Mouse (Mus musculus) layer of hippocampus, postnatal 14 days (tissue): Measurements from ENCODE around the gene Sigmar1. TPM values are rescaled to one million over a fixed set of nuclear protein-coding genes. Genes with fewer than 3 reads are reported as not detected.

Source experiments
- DNase-seq, 2 experiments: peaks; one replicate each; pipeline ENCODE4 v3.0.0; 2021 to 2022; ENCODE audit warnings: low spot score in 2 of 2, mixed read lengths in 1 of 2
- total RNA-seq, 2 experiments: library from RNA; stranded (reverse); gene quantifications; 2 replicates each; pipeline ENCODE4 v1.2.3; 2021

The Sigmar1 gene
- total RNA-seq, 2 experiments from 2014 or later = 40.2 to 44.2 TPM

- no peak for DNase-seq
Observed at GRCm38 (mm10) chr4:41758021-41758420, 2.1 kb upstream of the Sigmar1 start.

GRCm38 (mm10) chr4:41757321-41757720 lies 1.4 kb upstream of the Sigmar1 start:
- no peak for DNase-seq

GRCm38 (mm10) chr4:41756440-41756839 lies 483 bp upstream of the Sigmar1 start:
- DNase-seq = no peak

- no peak for DNase-seq
Observed at GRCm38 (mm10) chr4:41754797-41755337, 1.1 kb downstream of the Sigmar1 start, which contains the start of gene Galt. Gene Galt, plus strand, starts transcription at chr4:41755228.

GRCm38 (mm10) chr4:41745021-41745420 lies 10.9 kb downstream of the Sigmar1 start:
- DNase-seq = no peak

- DNase-seq = no peak
Observed at GRCm38 (mm10) chr4:41744131-41744530, 11.8 kb downstream of the Sigmar1 start.

GRCm38 (mm10) chr4:41741158-41741560 lies 14.8 kb downstream of the Sigmar1 start:
- peak; percentile 91 to 95 for DNase-seq

GRCm38 (mm10) chr4:41740380-41741157 lies 15.4 kb downstream of the Sigmar1 start:
- peak in 1 of 2 experiments; percentile 65 for DNase-seq

GRCm38 (mm10) chr4:41739260-41739659 lies 16.7 kb downstream of the Sigmar1 start:
- DNase-seq = no peak

- DNase-seq = no peak
Observed at GRCm38 (mm10) chr4:41738256-41738603, 17.7 kb downstream of the Sigmar1 start.

- peak; percentile 66 to 88 for DNase-seq
Observed at GRCm38 (mm10) chr4:41737602-41738255, 18.2 kb downstream of the Sigmar1 start.

GRCm38 (mm10) chr4:41731052-41731765 lies 24.7 kb downstream of the Sigmar1 start, which contains the start of gene Arid3c:
Gene Arid3c, minus strand, starts transcription at chr4:41731142.
- DNase-seq = no peak

GRCm38 (mm10) chr4:41726826-41727621 lies 28.9 kb downstream of the Sigmar1 start:
- DNase-seq = no peak

- DNase-seq = peak; percentile 78 to 96
Observed at GRCm38 (mm10) chr4:41722918-41723351, 33.0 kb downstream of the Sigmar1 start, which contains the start of gene Dctn3. Gene Dctn3, minus strand, starts transcription at chr4:41723170.

GRCm38 (mm10) chr4:41716834-41717233 lies 39.1 kb downstream of the Sigmar1 start:
- DNase-seq = no peak

- peak in 1 of 2 experiments; percentile 71 for DNase-seq
Observed at GRCm38 (mm10) chr4:41715596-41715995, 40.4 kb downstream of the Sigmar1 start.

- no peak for DNase-seq
Observed at GRCm38 (mm10) chr4:41715082-41715481, 40.9 kb downstream of the Sigmar1 start.

GRCm38 (mm10) chr4:41714276-41714675 lies 41.7 kb downstream of the Sigmar1 start:
- DNase-seq = peak in 1 of 2 experiments; percentile 81

GRCm38 (mm10) chr4:41713197-41714067 lies 42.5 kb downstream of the Sigmar1 start, which contains the start of gene Rpp25l:
Gene Rpp25l, minus strand, starts transcription at chr4:41713534.
- peak; percentile 86 to 87 for DNase-seq
